Mouse (Mus musculus): Measurements from ENCODE around the gene Lrrc25.

DNA sequence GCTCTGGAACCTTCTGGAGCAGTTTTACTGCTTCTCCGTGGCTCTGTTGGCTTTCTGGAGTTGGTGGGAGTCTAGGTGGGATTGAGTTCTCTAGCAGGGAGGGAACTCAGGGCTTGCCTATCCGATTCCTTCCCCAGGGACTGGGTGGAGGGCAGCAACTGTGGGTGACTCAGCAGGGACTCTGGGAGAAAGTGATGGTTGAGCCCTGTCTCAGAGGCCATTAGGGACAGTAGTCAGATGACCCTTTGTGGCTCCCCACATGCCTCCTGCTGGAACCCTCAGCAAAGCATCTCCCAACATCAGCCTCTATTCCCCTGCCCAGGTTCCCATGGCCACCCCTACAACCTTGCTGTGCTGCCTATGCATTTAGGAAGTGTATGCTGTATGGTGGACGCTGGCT, 27.1 kb downstream of the Lrrc25 start:
- TF ChIP-seq POLR2AphosphoS2 (IDR thresholded peaks at IDR 0.05; ENCODE audit: insufficient read length, low read depth) (no peak), POLR2A (IDR thresholded peaks at IDR 0.05; ENCODE audit: insufficient read length, low read depth) (no peak), MYOG (IDR thresholded peaks at IDR 0.05; ENCODE audit: control insufficient read depth in 1 of 3, insufficient read depth in 1 of 3, insufficient read length in 2 of 3, low read depth in 2 of 3) (peak in 1 of 3 experiments; percentile 56), E2F4 (IDR thresholded peaks at IDR 0.05; ENCODE audit: insufficient read depth) (no peak), MYOD1 (IDR thresholded peaks at IDR 0.05; ENCODE audit: control insufficient read depth in 1 of 3, insufficient read length in 2 of 3, low read depth in 2 of 3) (peak in 2 of 3 experiments; percentile 16 to 38), TCF12 (IDR thresholded peaks at IDR 0.05; ENCODE audit: insufficient read depth, poor library complexity, severe bottlenecking) (no peak), USF1 (IDR thresholded peaks at IDR 0.05; ENCODE audit: low read depth) (peak; percentile 17), MAX (IDR thresholded peaks at IDR 0.05; ENCODE audit: low read depth) (no peak), CEBPB (IDR thresholded peaks at IDR 0.05; ENCODE audit: insufficient read depth, poor library complexity, severe bottlenecking) (no peak)

All from myocyte (in vitro differentiated cells).